Mouse (Mus musculus): ENCODE data around the gene Dnmt3b.
"Not testable (repeated sequence)": the region's sequence is repeated elsewhere in the genome, so short reads cannot be mapped to it uniquely, and the experiment has no call there.

The Dnmt3b gene

GRCm38 (mm10) chr2:153712646-153713091 lies 63.4 kb downstream of the Dnmt3b start:
- DNase-seq (ENCODE audit: low spot score): peak; percentile 19

- peak; percentile 8 for DNase-seq (ENCODE audit: low spot score)
These were observed 64.0 kb downstream of the Dnmt3b start for GRCm38 (mm10) chr2:153713227-153713626.

GRCm38 (mm10) chr2:153717861-153718260 lies 68.6 kb downstream of the Dnmt3b start:
- DNase-seq (ENCODE audit: low spot score): not testable (repeated sequence)

- DNase-seq (ENCODE audit: low spot score): no peak
These were observed 73.8 kb downstream of the Dnmt3b start for GRCm38 (mm10) chr2:153723098-153723497.

GRCm38 (mm10) chr2:153724424-153724823 lies 75.2 kb downstream of the Dnmt3b start:
- DNase-seq (ENCODE audit: low spot score): no peak

GRCm38 (mm10) chr2:153724871-153725270 lies 75.6 kb downstream of the Dnmt3b start:
- no peak for DNase-seq (ENCODE audit: low spot score)

GRCm38 (mm10) chr2:153725291-153725690 lies 76.0 kb downstream of the Dnmt3b start:
- DNase-seq (ENCODE audit: low spot score): no peak

GRCm38 (mm10) chr2:153734033-153734432 lies 84.8 kb downstream of the Dnmt3b start:
- no peak for DNase-seq (ENCODE audit: low spot score)
